Mouse (Mus musculus) embryonic fibroblast, embryonic 13.5 days (primary cell): Measurements from ENCODE around the gene C1qtnf6. TPM values are rescaled to one million over a fixed set of nuclear protein-coding genes. Genes with fewer than 3 reads are reported as not detected.

Experiments
- H3K27ac ChIP-seq: 2 replicates; pipeline ENCODE4 v1.5.1; 2012; ENCODE audit warnings: low read length, control low read depth, inconsistent platforms; ENCODE audit not compliant: insufficient read depth
- H3K4me1 ChIP-seq: 2 replicates; pipeline ENCODE4 v1.6.1; 2011; ENCODE audit warnings: low read length; ENCODE audit not compliant: control insufficient read depth, insufficient read depth
- H3K4me3 ChIP-seq: 2 replicates; pipeline ENCODE4 v1.5.1; 2011; ENCODE audit warnings: mild to moderate bottlenecking, control low read depth, low read length; ENCODE audit not compliant: insufficient read depth
- CTCF ChIP-seq: IDR thresholded peaks from 2 replicates; pipeline ENCODE4 v1.5.1; 2011; ENCODE audit warnings: mild to moderate bottlenecking, control low read depth, low read length, moderate library complexity, borderline replicate concordance; ENCODE audit not compliant: insufficient read depth
- POLR2A ChIP-seq: IDR thresholded peaks from 2 replicates; pipeline ENCODE4 v1.6.1; 2011; ENCODE audit warnings: low read depth, mild to moderate bottlenecking, control low read depth, low read length, moderate library complexity
- polyA plus RNA-seq: library from polyadenylated mRNA; stranded (reverse); fragments of >200 nt; gene quantifications from 2 replicates; pipeline ENCODE4 v1.2.4, GENCODE M21; 2011; ENCODE audit warnings: low read depth; ENCODE audit not compliant: missing spikeins, insufficient read length

C1qtnf6 gene
- polyA plus RNA-seq, 1 experiment: 77.1 TPM

DNA sequence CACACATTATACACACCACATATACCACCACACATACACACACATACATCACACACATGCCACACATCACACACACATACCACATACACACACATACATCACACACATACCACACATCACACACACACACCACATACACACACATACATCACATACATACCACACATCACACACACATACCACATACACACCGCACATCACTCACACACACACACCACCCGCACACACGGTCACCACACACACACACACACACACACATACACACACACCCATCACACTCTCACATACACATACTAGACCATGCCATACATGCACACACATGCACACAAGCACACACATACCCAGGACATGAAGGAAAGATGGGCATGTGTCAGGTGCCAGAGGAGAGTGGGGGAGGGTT, 32.1 kb upstream of the C1qtnf6 start:
- Histone ChIP-seq H3K4me1 (no peaks in the 10 kb centered on the region), H3K27ac (no peak overlapping the region), H3K4me3 (no peak overlapping the region)
- TF ChIP-seq CTCF (no peak), POLR2A (no peak)

DNA sequence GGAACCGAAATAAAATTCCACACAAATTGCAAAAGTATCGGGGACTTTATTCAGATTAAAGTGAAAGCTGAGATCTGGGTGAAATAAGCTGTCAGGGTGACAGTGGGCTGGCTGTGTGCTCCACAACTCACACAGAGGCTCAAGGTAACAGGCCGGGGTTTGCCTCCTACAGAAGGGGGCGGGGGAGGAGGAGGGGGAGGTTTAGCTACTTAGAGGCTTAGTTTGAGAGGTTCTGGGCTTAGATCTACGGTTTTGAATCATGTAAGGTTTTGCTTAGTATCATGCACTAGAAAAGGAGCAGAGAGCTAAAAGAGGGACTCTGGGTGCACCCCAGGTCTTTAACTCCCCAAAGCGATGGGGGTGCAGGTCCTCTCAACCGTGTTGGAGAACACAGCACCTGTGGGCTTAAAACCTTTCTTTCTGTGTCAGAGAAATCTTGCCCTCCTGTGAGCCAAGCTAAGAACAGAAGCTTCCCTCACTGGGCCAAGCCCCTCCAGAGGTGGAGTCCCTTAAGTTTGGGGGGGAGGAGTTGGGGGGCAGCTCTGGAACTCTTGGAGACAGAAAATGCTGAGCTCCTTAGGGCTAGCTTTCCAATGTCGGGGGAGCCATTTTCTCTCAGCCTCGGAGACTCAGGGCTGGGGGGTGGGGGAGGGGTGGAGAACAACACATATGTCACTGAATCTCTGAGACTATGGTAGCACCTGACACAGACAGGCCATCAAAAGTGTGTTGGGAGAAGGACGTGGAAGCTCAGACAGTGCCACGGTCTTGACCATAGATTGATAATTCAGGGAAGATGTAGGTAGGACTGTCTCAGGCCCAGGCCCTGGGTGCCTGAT, 28.1 kb upstream of the C1qtnf6 start:
- no peak overlapping the region for H3K4me3 ChIP-seq
- no peak for TF ChIP-seq POLR2A
- TF ChIP-seq CTCF: no peak
- H3K4me1 ChIP-seq: no peaks in the 10 kb centered on the region
- H3K27ac ChIP-seq: no peak overlapping the region

DNA sequence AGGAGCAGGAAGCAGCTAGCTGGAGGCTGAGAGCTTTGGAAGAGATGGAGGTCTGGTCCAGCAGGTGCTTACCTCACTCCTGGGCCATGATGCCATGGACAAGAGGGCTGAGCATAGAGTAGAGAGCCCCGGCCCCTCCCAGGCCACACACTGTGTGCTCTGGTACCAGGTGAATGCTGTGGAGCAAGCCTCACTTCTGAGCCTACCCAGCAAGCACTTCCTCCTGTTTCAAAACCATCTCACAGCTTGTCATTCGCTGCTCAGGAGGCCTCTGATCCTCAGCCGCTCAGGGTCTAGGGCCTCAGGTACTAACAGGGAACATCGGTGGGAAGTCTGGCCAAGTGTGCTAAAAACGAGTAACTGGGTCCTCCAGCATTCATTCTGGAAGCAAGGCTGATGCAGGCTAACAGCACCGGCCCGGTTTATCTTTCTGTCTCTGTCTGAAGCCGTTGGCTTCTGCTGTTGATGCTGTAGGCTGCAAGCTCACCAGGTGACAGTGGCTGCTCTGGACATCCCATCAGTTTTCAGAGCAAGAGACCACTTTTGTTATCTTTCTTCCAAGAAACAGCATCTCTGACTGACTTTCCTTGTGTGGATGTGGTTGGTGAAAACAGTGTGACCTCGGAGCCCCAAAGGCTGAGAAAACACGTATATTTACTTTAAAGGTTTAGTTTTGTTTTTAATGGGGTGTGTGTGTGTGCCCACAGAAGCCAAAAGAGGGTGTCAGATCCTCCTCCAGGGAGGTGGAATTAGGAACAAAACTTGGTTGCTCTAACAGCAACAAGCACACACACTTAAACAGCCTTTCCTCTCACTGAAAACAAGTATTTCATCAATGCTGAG, 26.7 kb upstream of the C1qtnf6 start:
- Histone ChIP-seq H3K27ac (no peak overlapping the region), H3K4me3 (no peak overlapping the region), H3K4me1 (no peaks in the 10 kb centered on the region)
- no peak for TF ChIP-seq CTCF
- no peak for TF ChIP-seq POLR2A

DNA sequence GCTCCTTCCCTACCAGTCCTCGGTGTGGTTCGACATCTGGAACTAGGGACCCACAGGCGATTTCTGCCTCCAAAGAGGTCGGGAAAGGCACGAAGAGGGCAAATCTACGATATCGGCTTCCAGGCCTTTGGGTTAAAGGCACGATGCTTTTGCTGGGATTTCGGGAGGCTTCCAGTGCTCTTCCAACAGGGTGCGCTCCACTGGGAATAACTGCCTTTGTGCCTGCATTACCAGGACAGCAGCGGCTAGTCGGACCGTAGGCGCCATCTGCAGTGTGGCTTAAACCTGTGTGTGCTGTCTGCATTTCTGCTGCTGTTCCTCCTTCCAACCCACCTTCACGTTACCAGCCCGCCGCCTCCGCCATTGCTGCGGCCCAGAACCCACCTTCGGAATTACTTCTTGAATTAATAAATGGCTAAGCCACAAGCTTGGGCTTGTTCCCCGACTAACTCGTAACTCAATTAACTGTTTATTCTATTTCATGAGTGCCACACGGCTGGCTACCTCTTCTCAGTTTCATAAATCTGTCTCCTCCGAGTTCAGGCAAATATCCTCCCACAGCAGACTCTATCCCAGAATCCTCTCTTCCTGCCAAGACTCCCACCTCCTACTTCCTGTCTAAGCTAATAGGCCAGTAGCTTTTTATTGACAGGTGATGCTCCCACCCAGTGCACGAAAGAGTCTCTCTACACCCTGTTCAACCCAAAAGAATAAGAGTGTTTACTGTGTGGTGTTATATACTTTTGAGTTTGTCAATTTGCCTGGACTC, 23.5 kb upstream of the C1qtnf6 start:
- TF ChIP-seq CTCF: no peak
- TF ChIP-seq POLR2A: no peak
- no peak overlapping the region for H3K4me3 ChIP-seq
- no peak overlapping the region for H3K27ac ChIP-seq
- no peaks in the 10 kb centered on the region for H3K4me1 ChIP-seq

DNA sequence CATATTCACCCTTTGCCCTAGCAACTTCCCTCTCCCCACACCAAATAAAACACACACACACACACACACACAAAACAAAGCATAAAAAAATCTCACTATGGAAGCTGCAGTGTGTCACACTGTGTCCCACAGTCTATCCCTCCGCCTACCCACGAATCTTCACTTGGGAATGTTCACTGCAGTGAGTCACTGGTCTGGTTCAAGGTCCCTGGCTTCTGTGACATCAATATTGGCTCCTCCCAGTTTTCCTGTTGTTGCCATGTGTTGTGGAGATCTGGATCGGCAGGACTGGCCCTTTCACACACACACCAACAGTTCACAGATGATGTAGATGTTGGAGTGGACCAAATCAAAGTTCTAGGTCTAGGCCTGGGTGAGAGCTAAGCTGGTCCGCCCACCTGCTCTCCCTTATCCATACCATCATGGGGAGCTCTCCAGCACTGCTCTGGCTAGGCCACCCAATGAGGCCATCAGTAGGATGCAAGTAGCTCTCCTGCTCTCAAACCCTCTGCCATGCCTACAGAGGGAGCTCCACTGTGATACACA, 18.0 kb upstream of the C1qtnf6 start:
- Histone ChIP-seq H3K4me1 (peaks cover 9% of the 10 kb centered on the region), H3K4me3 (no peak overlapping the region), H3K27ac (no peak overlapping the region)
- no peak for TF ChIP-seq CTCF
- no peak for TF ChIP-seq POLR2A

DNA sequence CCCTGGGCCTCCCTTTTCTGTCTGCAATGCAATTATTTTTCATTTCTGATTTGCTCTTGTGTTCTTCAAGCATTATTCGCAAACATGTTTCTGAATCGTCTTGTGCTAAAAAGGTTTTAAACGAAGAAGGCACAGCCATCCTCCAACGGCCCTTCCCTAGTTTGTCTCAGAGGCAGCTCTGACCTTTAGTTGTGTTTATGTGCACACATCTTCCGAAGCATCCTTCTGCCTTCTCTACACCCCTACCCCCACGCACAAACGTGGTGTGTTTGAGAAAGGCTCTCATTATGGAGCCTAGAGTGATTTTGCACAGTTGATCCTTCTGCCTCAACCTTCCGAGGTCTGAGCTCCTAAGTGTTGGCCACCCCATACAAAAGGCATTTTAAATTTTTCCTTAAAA, 17.5 kb upstream of the C1qtnf6 start:
- Histone ChIP-seq H3K4me1 (peaks cover 9% of the 10 kb centered on the region), H3K4me3 (no peak overlapping the region), H3K27ac (no peak overlapping the region)
- TF ChIP-seq POLR2A (no peak), CTCF (no peak)

DNA sequence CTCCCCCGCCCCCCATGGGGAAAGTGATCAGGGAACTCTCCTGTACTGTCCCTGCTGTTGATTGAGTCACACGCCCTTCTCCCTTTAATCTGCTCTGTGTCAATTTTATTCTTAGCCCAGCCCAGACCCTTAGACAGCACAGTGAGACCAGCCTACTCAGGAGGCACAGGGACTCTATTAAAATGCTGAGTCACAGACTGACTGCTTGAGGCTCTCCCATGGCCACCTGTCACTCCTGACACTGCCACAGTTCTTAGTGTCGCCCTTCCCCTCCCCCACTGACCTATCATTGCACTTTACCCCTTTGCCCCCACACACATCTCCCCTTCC, 17.1 kb upstream of the C1qtnf6 start:
- Histone ChIP-seq H3K27ac (no peak overlapping the region), H3K4me3 (no peak overlapping the region), H3K4me1 (peaks cover 9% of the 10 kb centered on the region)
- TF ChIP-seq CTCF (no peak), POLR2A (no peak)

DNA sequence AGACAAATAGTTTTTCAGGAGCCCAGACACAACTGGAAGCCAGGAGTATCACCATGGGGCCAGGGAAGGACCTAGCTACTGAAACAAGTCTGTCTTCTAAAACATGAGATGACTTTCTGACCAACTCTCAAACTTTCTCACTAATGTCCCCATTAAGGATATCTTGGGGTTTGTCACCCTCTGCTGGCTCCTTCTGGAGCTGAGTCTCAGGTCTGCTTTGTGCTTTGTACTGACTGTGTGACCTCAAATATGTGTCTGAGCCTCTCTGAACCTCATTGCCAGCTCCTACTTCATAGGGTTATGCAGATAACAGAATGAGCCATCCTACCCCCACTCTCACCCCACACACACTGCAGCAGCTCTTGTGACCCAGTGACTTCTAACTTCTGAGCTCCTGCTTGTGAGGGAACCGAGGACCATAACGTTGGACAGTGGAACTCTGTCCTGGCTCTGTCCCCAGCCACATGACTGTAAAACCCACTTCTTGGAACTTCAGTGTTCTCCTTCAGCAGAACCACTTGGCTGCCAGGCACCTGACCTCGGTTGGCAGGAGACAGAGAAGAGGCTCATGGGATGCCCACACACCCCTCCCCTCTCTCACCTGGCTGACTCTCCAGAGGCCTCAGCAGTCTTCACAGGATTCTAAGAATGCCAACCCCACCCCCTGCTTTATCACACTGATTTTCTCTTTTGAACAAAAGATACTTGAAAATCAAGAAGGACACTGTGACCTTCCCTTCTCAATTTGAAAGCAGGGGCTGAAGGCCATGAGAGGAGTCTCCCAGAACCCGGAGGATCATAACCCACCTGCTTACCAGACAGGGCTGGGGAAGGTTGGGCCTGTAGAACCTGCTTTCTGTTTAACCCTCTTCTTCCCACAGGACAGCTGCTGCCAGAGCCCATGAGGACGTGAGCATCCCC, 16.5 kb upstream of the C1qtnf6 start:
- TF ChIP-seq POLR2A (no peak), CTCF (no peak)
- H3K27ac ChIP-seq: no peak overlapping the region
- no peak overlapping the region for H3K4me3 ChIP-seq
- peaks cover 9% of the 10 kb centered on the region for H3K4me1 ChIP-seq
